27 mouse cellular contexts compared by ENCODE assay signal in genomic region chr8:70347443-70347842, GRCm38 (mm10). TPM values are rescaled to one million over a fixed set of nuclear protein-coding genes. Genes with fewer than 3 reads are reported as not detected.
DNase-seq lines count a peak whose midpoint lies in the region; ATAC-seq and TF ChIP-seq lines count a peak whose summit lies in the region.
"Had no signal": no experiment of that assay in that cellular context is flagged by ENCODE, and none has a peak within 500 bp of the region (broad histone marks: within the 10 kb centered on the region; RNA-seq: fewer than 3 reads in every experiment).

No protein-coding gene starts in this region.

- DNase-seq in gastrocnemius, adult 2 months: no peak
- DNase-seq in gastrocnemius, postnatal 10 days: no peak
- DNase-seq in limb, embryonic 10.5 days (ENCODE audit: low spot score): no peak
- DNase-seq in liver, embryonic 13.5 days: no peak
- DNase-seq in liver, postnatal 0 days: no peak
- DNase-seq: adrenal gland, postnatal 14 days; B cell, adult 2 months; cerebellum, adult 11 months; cerebellum, postnatal 10 days; cerebellum, postnatal 36 days; embryo, embryonic 11 days; gastrocnemius, postnatal 36 days; heart, adult 2 months; heart, postnatal 10 days; heart, postnatal 36 days had no signal

- peaks cover 74% of the 10 kb centered on the region for H3K4me1 ChIP-seq in limb, embryonic 13.5 days
- peaks cover 74% of the 10 kb centered on the region for H3K4me1 ChIP-seq in limb, embryonic 10.5 days
- H3K4me1 ChIP-seq in liver, embryonic 13.5 days (replicated peaks): peaks cover 90% of the 10 kb centered on the region
- peaks cover 56% of the 10 kb centered on the region for H3K4me1 ChIP-seq in liver, postnatal 0 days (ENCODE audit: insufficient read depth)
- H3K4me1 ChIP-seq in small intestine, adult 2 months (ENCODE audit: control insufficient read depth, insufficient read depth, insufficient read length, low read length): peaks cover 47% of the 10 kb centered on the region

- peaks cover 52% of the 10 kb centered on the region for H3K36me3 ChIP-seq in limb, embryonic 13.5 days
- peaks cover 79% of the 10 kb centered on the region for H3K36me3 ChIP-seq in limb, embryonic 10.5 days
- peaks cover 81% of the 10 kb centered on the region for H3K36me3 ChIP-seq in liver, embryonic 13.5 days
- peaks cover 50% of the 10 kb centered on the region for H3K36me3 ChIP-seq in liver, postnatal 0 days (replicated peaks; ENCODE audit: insufficient read depth, low read length)
- peaks cover 21% of the 10 kb centered on the region for H3K36me3 ChIP-seq in small intestine, adult 2 months (ENCODE audit: control insufficient read depth, insufficient read depth, low read length)

- no peak for TF ChIP-seq CTCF in gastrocnemius, adult 2 months (IDR thresholded peaks at IDR 0.05)
- no peak for TF ChIP-seq CTCF in liver, postnatal 0 days (IDR thresholded peaks at IDR 0.05; ENCODE audit: low read depth)
- TF ChIP-seq CTCF in small intestine, adult 2 months (IDR thresholded peaks at IDR 0.05; ENCODE audit: extremely low read depth, insufficient read length, insufficient replicate concordance, low read depth, low read length): no peak

- no peak for TF ChIP-seq EP300 in liver, postnatal 0 days (IDR thresholded peaks at IDR 0.05; ENCODE audit: low read depth)

- 80% methylated on average over 4 of the region's 4 CpGs for WGBS in limb, embryonic 13.5 days
- WGBS in limb, embryonic 10.5 days: 89% methylated on average over 4 of the region's 4 CpGs
- WGBS in liver, embryonic 13.5 days (ENCODE audit: insufficient replicate concordance): 76% methylated on average over 4 of the region's 4 CpGs
- 86% methylated on average over 4 of the region's 4 CpGs for WGBS in liver, postnatal 0 days (ENCODE audit: insufficient replicate concordance)
- WGBS in small intestine, adult 2 months: 34% methylated on average over 4 of the region's 4 CpGs

- no peaks in the 10 kb centered on the region for H3K27me3 ChIP-seq in limb, embryonic 13.5 days
- H3K27me3 ChIP-seq in limb, embryonic 10.5 days (ENCODE audit: low read depth, poor library complexity, severe bottlenecking): no peaks in the 10 kb centered on the region
- H3K27me3 ChIP-seq in liver, embryonic 13.5 days: no peaks in the 10 kb centered on the region
- no peaks in the 10 kb centered on the region for H3K27me3 ChIP-seq in liver, postnatal 0 days (ENCODE audit: insufficient read depth, low read length)
- no peaks in the 10 kb centered on the region for H3K27me3 ChIP-seq in small intestine, adult 2 months (ENCODE audit: control insufficient read depth, insufficient read depth, low read length)
- H3K27me3 ChIP-seq: embryonic facial prominence, embryonic 13.5 days; forebrain, embryonic 12.5 days; forebrain, embryonic 15.5 days had no signal

- no peak overlapping the region for H3K4me2 ChIP-seq in limb, embryonic 13.5 days (replicated peaks)
- no peak overlapping the region for H3K4me2 ChIP-seq in liver, embryonic 13.5 days
- no peak overlapping the region for H3K4me2 ChIP-seq in liver, postnatal 0 days (ENCODE audit: low read depth, low read length)
- H3K4me2 ChIP-seq: embryonic facial prominence, embryonic 13.5 days; forebrain, embryonic 12.5 days; forebrain, embryonic 15.5 days; hindbrain, embryonic 14.5 days had no signal

- intact Hi-C loops in gastrocnemius, adult 2 months (cut with DNase I): no loop called here

- H3K9ac ChIP-seq in limb, embryonic 13.5 days: peak overlapping the region; percentile 26; the same call in 1 of the 2 replicates
- peak overlapping the region; percentile 36; the same call in 1 of the 2 replicates for H3K9ac ChIP-seq in liver, embryonic 13.5 days
- no peak overlapping the region for H3K9ac ChIP-seq in liver, postnatal 0 days (replicated peaks)
- H3K9ac ChIP-seq: embryonic facial prominence, embryonic 13.5 days; forebrain, embryonic 12.5 days; forebrain, embryonic 15.5 days; hindbrain, embryonic 14.5 days had no signal

- no peak for ATAC-seq in limb, embryonic 13.5 days (ENCODE audit: low FRiP score, low read depth)
- no peak for ATAC-seq in liver, embryonic 13.5 days (ENCODE audit: low read depth)
- no peak for ATAC-seq in liver, postnatal 0 days
- ATAC-seq: forebrain, embryonic 15.5 days had no signal

- H3K4me3 ChIP-seq in gastrocnemius, adult 2 months: no peak overlapping the region
- no peak overlapping the region for H3K4me3 ChIP-seq in limb, embryonic 13.5 days
- H3K4me3 ChIP-seq in limb, embryonic 10.5 days: no peak overlapping the region
- no peak overlapping the region for H3K4me3 ChIP-seq in liver, embryonic 13.5 days (replicated peaks)
- no peak overlapping the region for H3K4me3 ChIP-seq in liver, postnatal 0 days (ENCODE audit: low read depth, low read length)
- no peak overlapping the region for H3K4me3 ChIP-seq in small intestine, adult 2 months (ENCODE audit: low read depth, low read length)
- H3K4me3 ChIP-seq: embryonic facial prominence, embryonic 10.5 days; embryonic facial prominence, embryonic 13.5 days; erythroblast, embryonic 14.5 days; forebrain, embryonic 12.5 days; forebrain, embryonic 15.5 days; heart, adult 2 months; hindbrain, embryonic 10.5 days had no signal

- H3K9me3 ChIP-seq in limb, embryonic 13.5 days: no peaks in the 10 kb centered on the region
- H3K9me3 ChIP-seq in limb, embryonic 10.5 days (replicated peaks): no peaks in the 10 kb centered on the region
- H3K9me3 ChIP-seq in liver, embryonic 13.5 days (replicated peaks): no peaks in the 10 kb centered on the region
- no peaks in the 10 kb centered on the region for H3K9me3 ChIP-seq in liver, postnatal 0 days (ENCODE audit: low read length)
- H3K9me3 ChIP-seq: embryonic facial prominence, embryonic 10.5 days; embryonic facial prominence, embryonic 13.5 days; forebrain, embryonic 12.5 days; forebrain, embryonic 15.5 days; heart, embryonic 10.5 days; hindbrain, embryonic 10.5 days had no signal

- H3K27ac ChIP-seq in gastrocnemius, adult 2 months: peak overlapping the region; percentile 74
- no peak overlapping the region for H3K27ac ChIP-seq in limb, embryonic 13.5 days
- no peak overlapping the region for H3K27ac ChIP-seq in limb, embryonic 10.5 days
- no peak overlapping the region; the same call in 1 of the 2 replicates for H3K27ac ChIP-seq in liver, embryonic 13.5 days
- no peak overlapping the region for H3K27ac ChIP-seq in liver, postnatal 0 days (ENCODE audit: low read depth)
- peak overlapping the region; percentile 69 for H3K27ac ChIP-seq in small intestine, adult 2 months (ENCODE audit: insufficient read depth, low read depth, low read length)
- H3K27ac ChIP-seq: embryonic facial prominence, embryonic 10.5 days; embryonic facial prominence, embryonic 13.5 days; forebrain, embryonic 12.5 days; forebrain, embryonic 15.5 days; heart, adult 2 months; heart, embryonic 10.5 days; hindbrain, embryonic 10.5 days; hindbrain, embryonic 14.5 days had no signal

- TF ChIP-seq POLR2A in small intestine, adult 2 months (IDR thresholded peaks at IDR 0.05; ENCODE audit: low read depth, low read length): no peak

RNA-seq across cellular contexts. Expression of gene Upf1, which starts 5.6 kb away (rescaled TPM):
- total RNA-seq in gastrocnemius, adult 2 months (2021): 10 to 100 TPM; 28.1 to 35.1 TPM
- 10 to 100 TPM; 34.2 to 37.3 TPM for total RNA-seq in gastrocnemius, postnatal 10 days (2021)
- polyA plus RNA-seq in limb, embryonic 13.5 days (2015; fragmentation: Nextera tagmentation; extraction: Ambion mirVana): 18.7 and 19.5 TPM in 2 replicates
- 25.6 and 26.7 TPM in 2 replicates for polyA plus RNA-seq in limb, embryonic 10.5 days (2016; fragmentation: Nextera tagmentation; extraction: Ambion mirVana)
- polyA plus RNA-seq in liver, embryonic 13.5 days (2015; fragmentation: Nextera tagmentation; extraction: Ambion mirVana): 11.5 and 12.8 TPM in 2 replicates
- 6.7 and 7.1 TPM in 2 replicates for polyA plus RNA-seq in liver, postnatal 0 days (2015; fragmentation: Nextera tagmentation; extraction: Ambion mirVana)
- polyA plus RNA-seq in small intestine, adult 2 months (2012; rRNA removed): 29.1 and 43.8 TPM in 2 replicates

RNA-seq across cellular contexts. Expression of gene Gdf1, which starts 17.8 kb away (rescaled TPM):
- 1 to 10 TPM in 1 of 2 experiments, not detected in 1; 1.0 TPM for total RNA-seq in gastrocnemius, adult 2 months (2021)
- total RNA-seq in gastrocnemius, postnatal 10 days (2021): 1 to 10 TPM; 3.9 to 5.3 TPM
- polyA plus RNA-seq in limb, embryonic 13.5 days (2015; fragmentation: Nextera tagmentation; extraction: Ambion mirVana): 0.78 and 2.7 TPM in 2 replicates
- 7.9 and 13.8 TPM in 2 replicates for polyA plus RNA-seq in limb, embryonic 10.5 days (2016; fragmentation: Nextera tagmentation; extraction: Ambion mirVana)
- polyA plus RNA-seq in liver, embryonic 13.5 days (2015; fragmentation: Nextera tagmentation; extraction: Ambion mirVana): 0.17 and 0.29 TPM in 2 replicates
- 0.16 TPM in 1 of 2 replicates, not detected in the other for polyA plus RNA-seq in liver, postnatal 0 days (2015; fragmentation: Nextera tagmentation; extraction: Ambion mirVana)
- 1.1 and 1.6 TPM in 2 replicates for polyA plus RNA-seq in small intestine, adult 2 months (2012; rRNA removed)
- total RNA-seq: granulocyte monocyte progenitor cell, adult 5-6 weeks; heart, adult 2 months; heart, postnatal 36 days had no signal

RNA-seq across cellular contexts. Expression of gene Comp, which starts 25.9 kb away (rescaled TPM):
- 10 to 100 TPM in 1 of 2 experiments, 1 to 10 TPM in 1; 5.5 to 31.2 TPM for total RNA-seq in gastrocnemius, adult 2 months (2021)
- 10 to 100 TPM; 18.4 to 20.2 TPM for total RNA-seq in gastrocnemius, postnatal 10 days (2021)
- 26.4 and 40.8 TPM in 2 replicates for polyA plus RNA-seq in limb, embryonic 13.5 days (2015; fragmentation: Nextera tagmentation; extraction: Ambion mirVana)
- 0.08 and 0.35 TPM in 2 replicates for polyA plus RNA-seq in limb, embryonic 10.5 days (2016; fragmentation: Nextera tagmentation; extraction: Ambion mirVana)
- 0.48 and 0.58 TPM in 2 replicates for polyA plus RNA-seq in liver, embryonic 13.5 days (2015; fragmentation: Nextera tagmentation; extraction: Ambion mirVana)
- 3.0 and 4.0 TPM in 2 replicates for polyA plus RNA-seq in liver, postnatal 0 days (2015; fragmentation: Nextera tagmentation; extraction: Ambion mirVana)
- polyA plus RNA-seq in small intestine, adult 2 months (2012; rRNA removed): 0.13 and 1.2 TPM in 2 replicates
- total RNA-seq: adrenal gland, postnatal 14 days; granulocyte monocyte progenitor cell, adult 5-6 weeks; MEL had no signal
- polyA plus RNA-seq: erythroblast, embryonic 14.5 days had no signal

RNA-seq across cellular contexts. Expression of gene Cers1, which starts 31.9 kb away (rescaled TPM):
- 10 to 100 TPM; 14.0 to 23.3 TPM for total RNA-seq in gastrocnemius, adult 2 months (2021)
- 10 to 100 TPM; 20.0 to 23.6 TPM for total RNA-seq in gastrocnemius, postnatal 10 days (2021)
- polyA plus RNA-seq in limb, embryonic 13.5 days (2015; fragmentation: Nextera tagmentation; extraction: Ambion mirVana): 10.0 and 10.2 TPM in 2 replicates
- polyA plus RNA-seq in limb, embryonic 10.5 days (2016; fragmentation: Nextera tagmentation; extraction: Ambion mirVana): 3.2 and 4.6 TPM in 2 replicates
- polyA plus RNA-seq in liver, embryonic 13.5 days (2015; fragmentation: Nextera tagmentation; extraction: Ambion mirVana): 0.15 and 0.30 TPM in 2 replicates
- 0.12 TPM in 1 of 2 replicates, not detected in the other for polyA plus RNA-seq in liver, postnatal 0 days (2015; fragmentation: Nextera tagmentation; extraction: Ambion mirVana)
- polyA plus RNA-seq in small intestine, adult 2 months (2012; rRNA removed): 0.27 and 0.89 TPM in 2 replicates
- total RNA-seq: granulocyte monocyte progenitor cell, adult 5-6 weeks had no signal
- polyA plus RNA-seq: erythroblast, embryonic 14.5 days had no signal

RNA-seq across cellular contexts. Expression of gene Cope, which starts 45.1 kb away (rescaled TPM):
- total RNA-seq in gastrocnemius, adult 2 months (2021): 100 to 1,000 TPM; 118 to 128 TPM
- total RNA-seq in gastrocnemius, postnatal 10 days (2021): 100 to 1,000 TPM; 140 to 158 TPM
- 340 and 345 TPM in 2 replicates for polyA plus RNA-seq in limb, embryonic 13.5 days (2015; fragmentation: Nextera tagmentation; extraction: Ambion mirVana)
- polyA plus RNA-seq in limb, embryonic 10.5 days (2016; fragmentation: Nextera tagmentation; extraction: Ambion mirVana): 293 and 321 TPM in 2 replicates
- 170 and 197 TPM in 2 replicates for polyA plus RNA-seq in liver, embryonic 13.5 days (2015; fragmentation: Nextera tagmentation; extraction: Ambion mirVana)
- 162 and 171 TPM in 2 replicates for polyA plus RNA-seq in liver, postnatal 0 days (2015; fragmentation: Nextera tagmentation; extraction: Ambion mirVana)
- 466 and 753 TPM in 2 replicates for polyA plus RNA-seq in small intestine, adult 2 months (2012; rRNA removed)

Comparison
In these comparisons a context has a peak if more than half of its experiments do, and no peak if none do; other contexts are left out.
1. H3K27ac ChIP-seq: peak in gastrocnemius, adult 2 months (single experiment) and small intestine, adult 2 months (single experiment); none in limb, embryonic 13.5 days (single experiment), limb, embryonic 10.5 days (single experiment), liver, embryonic 13.5 days (single experiment) and liver, postnatal 0 days (single experiment).